Mouse (Mus musculus): ENCODE data around the gene 4921530L21Rik. TPM values are rescaled to one million over a fixed set of nuclear protein-coding genes. Genes with fewer than 3 reads are reported as not detected.

The 4921530L21Rik gene
- polyA plus RNA-seq (2012; fragmentation: generic; extraction: Trizol), result not detected
- long read RNA-seq, experiment 1, result 0 reads
- long read RNA-seq, experiment 2, result 0 reads

DNA sequence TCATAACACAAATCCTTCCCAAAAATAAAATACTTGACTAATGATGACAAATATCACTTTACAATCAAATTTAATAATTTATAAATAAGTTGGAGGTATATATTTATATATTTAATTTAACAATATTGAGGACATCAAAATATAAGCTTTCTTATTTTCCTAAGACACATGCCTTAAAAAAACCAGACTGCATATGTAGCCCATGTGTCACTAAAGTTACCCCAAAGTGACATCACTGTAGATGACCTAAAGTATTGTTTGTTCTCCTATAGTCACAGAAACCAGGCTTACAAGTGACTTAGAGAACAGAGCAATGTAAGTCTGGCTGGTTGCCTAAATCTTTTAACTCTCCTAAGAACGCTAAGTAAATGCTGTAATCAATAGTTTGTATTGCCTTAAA, at the start of gene 4921530L21Rik:
Gene 4921530L21Rik (plus strand): TSS at position 301 of the 400 bp plus-strand sequence.
- Histone ChIP-seq H3K27me3 (ENCODE audit: control insufficient read depth, insufficient read depth, insufficient read length) (no peaks in the 10 kb centered on the region), H3K36me3 (ENCODE audit: control insufficient read depth, insufficient read depth) (no peaks in the 10 kb centered on the region), H3K79me3 (ENCODE audit: low read depth) (no peaks in the 10 kb centered on the region), H3ac (ENCODE audit: control insufficient read depth, insufficient read length, low read depth) (no peak within 1 kb of the TSS), H3K4me3 (ENCODE audit: insufficient read depth, poor library complexity, severe bottlenecking) (no peak within 1 kb of the TSS), H3K79me2 (ENCODE audit: control insufficient read depth, insufficient read depth) (no peaks in the 10 kb centered on the region)
- TF ChIP-seq MAX (IDR thresholded peaks at IDR 0.05) (no peak), USF1 (IDR thresholded peaks at IDR 0.05; ENCODE audit: low read depth) (no peak), FOSL1 (IDR thresholded peaks at IDR 0.05; ENCODE audit: insufficient read depth, low read length, poor library complexity, severe bottlenecking) (no peak), MYOD1 (IDR thresholded peaks at IDR 0.05; ENCODE audit: control insufficient read depth, insufficient read length, low read depth) (no peak), CEBPB (IDR thresholded peaks at IDR 0.05; ENCODE audit: low read depth) (no peak), CTCF (IDR thresholded peaks at IDR 0.05; ENCODE audit: control insufficient read depth, insufficient read depth, insufficient read length) (no peak), MYOG (IDR thresholded peaks at IDR 0.05; ENCODE audit: control insufficient read depth, extremely low read depth, insufficient read length) (no peak)

- Histone ChIP-seq H3K27me3 (ENCODE audit: control insufficient read depth, insufficient read depth, insufficient read length) (no peaks in the 10 kb centered on the region), H3K79me3 (ENCODE audit: low read depth) (no peaks in the 10 kb centered on the region), H3K36me3 (ENCODE audit: control insufficient read depth, insufficient read depth) (no peaks in the 10 kb centered on the region), H3K4me3 (ENCODE audit: insufficient read depth, poor library complexity, severe bottlenecking) (no peak overlapping the region), H3K79me2 (ENCODE audit: control insufficient read depth, insufficient read depth) (no peaks in the 10 kb centered on the region), H3ac (ENCODE audit: control insufficient read depth, insufficient read length, low read depth) (no peak overlapping the region)
- TF ChIP-seq MYOG (IDR thresholded peaks at IDR 0.05; ENCODE audit: control insufficient read depth, extremely low read depth, insufficient read length) (no peak), USF1 (IDR thresholded peaks at IDR 0.05; ENCODE audit: low read depth) (no peak), FOSL1 (IDR thresholded peaks at IDR 0.05; ENCODE audit: insufficient read depth, low read length, poor library complexity, severe bottlenecking) (no peak), MYOD1 (IDR thresholded peaks at IDR 0.05; ENCODE audit: control insufficient read depth, insufficient read length, low read depth) (no peak), CEBPB (IDR thresholded peaks at IDR 0.05; ENCODE audit: low read depth) (no peak), MAX (IDR thresholded peaks at IDR 0.05) (no peak), CTCF (IDR thresholded peaks at IDR 0.05; ENCODE audit: control insufficient read depth, insufficient read depth, insufficient read length) (no peak)
These were observed 47.2 kb upstream of the 4921530L21Rik start for GRCm38 (mm10) chr14:95833866-95834265.

- H3K79me2 ChIP-seq (ENCODE audit: control insufficient read depth, insufficient read depth), result no peaks in the 10 kb centered on the region
- no peak overlapping the region for H3K4me3 ChIP-seq (ENCODE audit: insufficient read depth, poor library complexity, severe bottlenecking)
These were observed 18.1 kb upstream of the 4921530L21Rik start for GRCm38 (mm10) chr14:95862981-95863380.

GRCm38 (mm10) chr14:95865676-95866416, 15.2 kb upstream of the 4921530L21Rik start:
- H3K79me3 ChIP-seq (ENCODE audit: low read depth), result no peaks in the 10 kb centered on the region
- TF ChIP-seq FOSL1 (IDR thresholded peaks at IDR 0.05; ENCODE audit: insufficient read depth, low read length, poor library complexity, severe bottlenecking) (no peak), MAX (IDR thresholded peaks at IDR 0.05) (no peak), USF1 (IDR thresholded peaks at IDR 0.05; ENCODE audit: low read depth) (no peak), MYOG (IDR thresholded peaks at IDR 0.05; ENCODE audit: control insufficient read depth, extremely low read depth, insufficient read length) (no peak), CEBPB (IDR thresholded peaks at IDR 0.05; ENCODE audit: low read depth) (no peak), MYOD1 (IDR thresholded peaks at IDR 0.05; ENCODE audit: control insufficient read depth, insufficient read length, low read depth) (no peak), CTCF (IDR thresholded peaks at IDR 0.05; ENCODE audit: control insufficient read depth, insufficient read depth, insufficient read length) (no peak)
- no peaks in the 10 kb centered on the region for H3K36me3 ChIP-seq (ENCODE audit: control insufficient read depth, insufficient read depth)
- no peak overlapping the region for H3ac ChIP-seq (ENCODE audit: control insufficient read depth, insufficient read length, low read depth)
- no peaks in the 10 kb centered on the region for H3K27me3 ChIP-seq (ENCODE audit: control insufficient read depth, insufficient read depth, insufficient read length)
- no peak overlapping the region for H3K4me3 ChIP-seq (ENCODE audit: insufficient read depth, poor library complexity, severe bottlenecking)
- no peaks in the 10 kb centered on the region for H3K79me2 ChIP-seq (ENCODE audit: control insufficient read depth, insufficient read depth)

More at GRCm38 (mm10) chr14:95862981-95863380, 18.1 kb upstream of the 4921530L21Rik start:
- TF ChIP-seq MAX (IDR thresholded peaks at IDR 0.05) (no peak), CEBPB (IDR thresholded peaks at IDR 0.05; ENCODE audit: low read depth) (no peak), USF1 (IDR thresholded peaks at IDR 0.05; ENCODE audit: low read depth) (no peak), FOSL1 (IDR thresholded peaks at IDR 0.05; ENCODE audit: insufficient read depth, low read length, poor library complexity, severe bottlenecking) (no peak), MYOG (IDR thresholded peaks at IDR 0.05; ENCODE audit: control insufficient read depth, extremely low read depth, insufficient read length) (no peak), CTCF (IDR thresholded peaks at IDR 0.05; ENCODE audit: control insufficient read depth, insufficient read depth, insufficient read length) (no peak), MYOD1 (IDR thresholded peaks at IDR 0.05; ENCODE audit: control insufficient read depth, insufficient read length, low read depth) (no peak)
- H3K36me3 ChIP-seq (ENCODE audit: control insufficient read depth, insufficient read depth), result no peaks in the 10 kb centered on the region
- H3K79me3 ChIP-seq (ENCODE audit: low read depth), result no peaks in the 10 kb centered on the region
- no peak overlapping the region for H3ac ChIP-seq (ENCODE audit: control insufficient read depth, insufficient read length, low read depth)
- H3K27me3 ChIP-seq (ENCODE audit: control insufficient read depth, insufficient read depth, insufficient read length), result no peaks in the 10 kb centered on the region

DNA sequence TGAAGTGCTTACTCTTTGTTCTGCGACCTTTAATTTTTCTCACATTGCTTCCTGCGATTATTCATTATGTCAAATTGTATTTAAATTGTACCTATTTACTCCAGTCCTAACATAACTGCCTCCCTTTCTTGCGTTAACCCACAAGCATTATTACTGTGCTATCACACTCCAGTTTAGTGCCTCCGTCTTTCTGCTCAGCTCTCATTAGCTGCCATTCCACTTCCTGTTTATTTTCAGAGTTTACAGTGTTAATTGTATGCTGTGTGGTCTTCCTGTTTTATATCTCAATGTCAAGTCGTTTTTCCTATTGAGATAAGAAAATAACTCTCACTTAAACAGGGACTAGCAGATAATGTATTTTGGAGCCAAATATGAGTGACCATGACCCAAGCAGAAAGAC, 9.0 kb upstream of the 4921530L21Rik start:
- Histone ChIP-seq H3K4me3 (ENCODE audit: insufficient read depth, poor library complexity, severe bottlenecking) (no peak overlapping the region), H3K27me3 (ENCODE audit: control insufficient read depth, insufficient read depth, insufficient read length) (no peaks in the 10 kb centered on the region), H3K36me3 (ENCODE audit: control insufficient read depth, insufficient read depth) (no peaks in the 10 kb centered on the region), H3K79me2 (ENCODE audit: control insufficient read depth, insufficient read depth) (no peaks in the 10 kb centered on the region), H3ac (ENCODE audit: control insufficient read depth, insufficient read length, low read depth) (no peak overlapping the region), H3K79me3 (ENCODE audit: low read depth) (no peaks in the 10 kb centered on the region)
- TF ChIP-seq MYOD1 (IDR thresholded peaks at IDR 0.05; ENCODE audit: control insufficient read depth, insufficient read length, low read depth) (no peak), USF1 (IDR thresholded peaks at IDR 0.05; ENCODE audit: low read depth) (no peak), MYOG (IDR thresholded peaks at IDR 0.05; ENCODE audit: control insufficient read depth, extremely low read depth, insufficient read length) (no peak), FOSL1 (IDR thresholded peaks at IDR 0.05; ENCODE audit: insufficient read depth, low read length, poor library complexity, severe bottlenecking) (no peak), CTCF (IDR thresholded peaks at IDR 0.05; ENCODE audit: control insufficient read depth, insufficient read depth, insufficient read length) (no peak), CEBPB (IDR thresholded peaks at IDR 0.05; ENCODE audit: low read depth) (no peak)

All from C2C12 (cell line).